Mouse (Mus musculus) liver, adult (tissue): ENCODE data around the gene Rasgrp4.

Experiments
- GATA4 ChIP-seq: IDR thresholded peaks from 2 replicates; pipeline ENCODE4 v1.6.1; 2014; ENCODE audit warnings: mild to moderate bottlenecking, low read length; ENCODE audit not compliant: insufficient replicate concordance

The Rasgrp4 gene

GRCm38 (mm10) chr7:29168791-29169230, 34.2 kb downstream of the Rasgrp4 start:
- no peak for TF ChIP-seq GATA4

- TF ChIP-seq GATA4, result no peak
Measured at GRCm38 (mm10) chr7:29169231-29170065, 34.8 kb downstream of the Rasgrp4 start.

GRCm38 (mm10) chr7:29170066-29170754, 35.6 kb downstream of the Rasgrp4 start, which contains the start of the genes Ggn and Spred3:
Ggn (plus strand) TSS chr7:29170210.
Spred3 (minus strand) TSS chr7:29170411.
- no peak for TF ChIP-seq GATA4

GRCm38 (mm10) chr7:29170755-29171561, 36.3 kb downstream of the Rasgrp4 start:
- no peak for TF ChIP-seq GATA4

GRCm38 (mm10) chr7:29171562-29172097, 37.0 kb downstream of the Rasgrp4 start:
- no peak for TF ChIP-seq GATA4

GRCm38 (mm10) chr7:29172390-29173016, 37.9 kb downstream of the Rasgrp4 start:
- TF ChIP-seq GATA4, result no peak

- TF ChIP-seq GATA4, result no peak
Measured at GRCm38 (mm10) chr7:29178106-29178505, 43.5 kb downstream of the Rasgrp4 start.

- no peak for TF ChIP-seq GATA4
Measured at GRCm38 (mm10) chr7:29179323-29179722, 44.7 kb downstream of the Rasgrp4 start.

GRCm38 (mm10) chr7:29180077-29180853, 45.6 kb downstream of the Rasgrp4 start, which contains the start of gene Psmd8:
Psmd8 (minus strand) TSS chr7:29180701.
- no peak for TF ChIP-seq GATA4

GRCm38 (mm10) chr7:29180854-29181236, 46.2 kb downstream of the Rasgrp4 start:
- no peak for TF ChIP-seq GATA4

GRCm38 (mm10) chr7:29202577-29202976, 67.9 kb downstream of the Rasgrp4 start:
- no peak for TF ChIP-seq GATA4
